ENCODE assay signal across 23 mouse cellular contexts in the genomic region with DNA sequence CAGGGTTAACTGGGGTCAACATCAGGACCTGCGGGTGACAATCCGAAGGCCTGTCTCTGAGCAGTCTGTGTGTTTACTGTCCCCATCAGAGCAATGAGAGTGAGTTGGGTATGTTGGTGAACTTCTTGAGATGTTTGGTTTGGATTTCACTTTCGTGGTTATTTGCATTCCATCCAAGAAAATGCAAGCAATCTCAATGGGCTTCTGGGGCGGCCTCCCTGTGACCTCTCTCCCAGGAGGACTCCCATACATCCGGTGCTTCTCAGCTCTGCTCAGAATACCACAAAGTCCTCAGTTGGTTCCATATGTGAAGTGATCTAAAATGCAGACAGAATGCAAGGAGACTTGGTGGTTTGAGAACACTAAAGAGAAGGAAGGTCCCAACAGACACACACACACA.
DNase-seq lines count a peak whose midpoint lies in the region; ATAC-seq and TF ChIP-seq lines count a peak whose summit lies in the region.
"Had no signal": no experiment of that assay in that cellular context is flagged by ENCODE, and none has a peak within 500 bp of the region (broad histone marks: within the 10 kb centered on the region; RNA-seq: fewer than 3 reads in every experiment).

No protein-coding gene starts in this region.

- H3K4me2 ChIP-seq in lung, embryonic 14.5 days: no peak overlapping the region
- no peak overlapping the region for H3K4me2 ChIP-seq in lung, embryonic 15.5 days
- H3K4me2 ChIP-seq in hindbrain, embryonic 12.5 days (replicated peaks): no peak overlapping the region
- H3K4me2 ChIP-seq: forebrain, embryonic 13.5 days; heart, embryonic 11.5 days; hindbrain, embryonic 14.5 days had no signal

- no peak overlapping the region for H3K4me3 ChIP-seq in lung, embryonic 14.5 days (ENCODE audit: low read depth, low read length)
- H3K4me3 ChIP-seq in lung, embryonic 15.5 days: no peak overlapping the region
- no peak overlapping the region for H3K4me3 ChIP-seq in hindbrain, embryonic 12.5 days
- H3K4me3 ChIP-seq in limb, embryonic 10.5 days: no peak overlapping the region
- H3K4me3 ChIP-seq: forebrain, embryonic 10.5 days; forebrain, embryonic 13.5 days; hindbrain, embryonic 10.5 days had no signal

- ATAC-seq in lung, embryonic 14.5 days (ENCODE audit: insufficient read depth): peak; percentile 14; the same call in 1 of the 2 replicates
- peak; percentile 28 for ATAC-seq in lung, embryonic 15.5 days (ENCODE audit: borderline replicate concordance, extremely low read depth, low FRiP score, low TSS enrichment)
- no peak for ATAC-seq in hindbrain, embryonic 12.5 days (ENCODE audit: low FRiP score)
- ATAC-seq: CD4-positive, CD25-positive, alpha-beta regulatory T cell, adult 4 months; forebrain, embryonic 13.5 days; forebrain, embryonic 16.5 days had no signal

- no peaks in the 10 kb centered on the region for H3K36me3 ChIP-seq in lung, embryonic 14.5 days (ENCODE audit: insufficient read depth)
- no peaks in the 10 kb centered on the region for H3K36me3 ChIP-seq in lung, embryonic 15.5 days
- no peaks in the 10 kb centered on the region for H3K36me3 ChIP-seq in hindbrain, embryonic 12.5 days
- no peaks in the 10 kb centered on the region for H3K36me3 ChIP-seq in limb, embryonic 10.5 days
- H3K36me3 ChIP-seq: forebrain, embryonic 10.5 days; hindbrain, embryonic 10.5 days had no signal

- no peak overlapping the region for H3K9ac ChIP-seq in lung, embryonic 14.5 days
- H3K9ac ChIP-seq in lung, embryonic 15.5 days: no peak overlapping the region
- no peak overlapping the region for H3K9ac ChIP-seq in hindbrain, embryonic 12.5 days
- H3K9ac ChIP-seq: forebrain, embryonic 13.5 days; hindbrain, embryonic 14.5 days had no signal

- 38% methylated on average over 5 of the region's 5 CpGs for WGBS in lung, embryonic 14.5 days
- WGBS in lung, embryonic 15.5 days: 38% methylated on average over 5 of the region's 5 CpGs
- 75% methylated on average over 5 of the region's 5 CpGs for WGBS in hindbrain, embryonic 12.5 days
- WGBS in limb, embryonic 10.5 days: 81% methylated on average over 5 of the region's 5 CpGs

- H3K27me3 ChIP-seq in lung, embryonic 14.5 days (ENCODE audit: insufficient read depth, low read length): no peaks in the 10 kb centered on the region
- H3K27me3 ChIP-seq in lung, embryonic 15.5 days: no peaks in the 10 kb centered on the region
- H3K27me3 ChIP-seq in hindbrain, embryonic 12.5 days: no peaks in the 10 kb centered on the region
- H3K27me3 ChIP-seq in limb, embryonic 10.5 days (ENCODE audit: low read depth, poor library complexity, severe bottlenecking): no peaks in the 10 kb centered on the region
- H3K27me3 ChIP-seq: forebrain, embryonic 13.5 days had no signal

- H3K27ac ChIP-seq in lung, embryonic 14.5 days (ENCODE audit: low read depth): peak overlapping the region; percentile 18; the same call in 1 of the 2 replicates
- H3K27ac ChIP-seq in lung, embryonic 15.5 days: no peak overlapping the region; the same call in 1 of the 2 replicates
- no peak overlapping the region for H3K27ac ChIP-seq in hindbrain, embryonic 12.5 days
- H3K27ac ChIP-seq in limb, embryonic 10.5 days: no peak overlapping the region
- H3K27ac ChIP-seq: forebrain, embryonic 10.5 days; forebrain, embryonic 13.5 days; hindbrain, embryonic 10.5 days; hindbrain, embryonic 14.5 days had no signal

- peak; percentile 65 to 74 for DNase-seq in lung, adult 18-20 months
- no peak for DNase-seq in lung, postnatal 14 days
- DNase-seq in lung, embryonic 14.5 days: peak; percentile 35
- DNase-seq in lung, postnatal 25 days (ENCODE audit: low spot score): peak; percentile 63
- DNase-seq in kidney, postnatal 10 days: no peak
- DNase-seq in limb, embryonic 10.5 days (ENCODE audit: low spot score): no peak
- DNase-seq: adrenal gland, adult 2 months; adrenal gland, postnatal 14 days; cerebellum, adult 18-20 months; cerebellum, adult 9-10 months; cerebellum, postnatal 14 days; gastrocnemius, postnatal 10 days; gastrocnemius, postnatal 36 days; heart, postnatal 36 days had no signal

- H3K9me3 ChIP-seq in lung, embryonic 14.5 days (ENCODE audit: low read depth, low read length): no peaks in the 10 kb centered on the region
- no peaks in the 10 kb centered on the region for H3K9me3 ChIP-seq in lung, embryonic 15.5 days
- no peaks in the 10 kb centered on the region for H3K9me3 ChIP-seq in hindbrain, embryonic 12.5 days (replicated peaks)
- no peaks in the 10 kb centered on the region for H3K9me3 ChIP-seq in limb, embryonic 10.5 days (replicated peaks)
- H3K9me3 ChIP-seq: forebrain, embryonic 13.5 days; hindbrain, embryonic 10.5 days had no signal

- H3K4me1 ChIP-seq in lung, embryonic 14.5 days (ENCODE audit: insufficient read depth): no peaks in the 10 kb centered on the region
- H3K4me1 ChIP-seq in lung, embryonic 15.5 days: peaks cover 11% of the 10 kb centered on the region
- H3K4me1 ChIP-seq in hindbrain, embryonic 12.5 days: no peaks in the 10 kb centered on the region
- H3K4me1 ChIP-seq in limb, embryonic 10.5 days: peaks cover 8% of the 10 kb centered on the region; the same call in 1 of the 2 replicates
- H3K4me1 ChIP-seq: forebrain, embryonic 13.5 days; hindbrain, embryonic 10.5 days had no signal

- TF ChIP-seq CTCF in lung, embryonic 14.5 days (IDR thresholded peaks at IDR 0.05; ENCODE audit: low read depth): no peak

Comparison
In these comparisons a context has a peak if more than half of its experiments do, and no peak if none do; other contexts are left out.
1. DNase-seq: peak in lung, adult 18-20 months (2 of 2), lung, embryonic 14.5 days (single experiment) and lung, postnatal 25 days (single experiment); none in lung, postnatal 14 days (single experiment), kidney, postnatal 10 days (single experiment) and limb, embryonic 10.5 days (single experiment).